Mouse (Mus musculus) left cerebral cortex, postnatal 10 days (tissue): ENCODE measurements around the gene Otub1. TPM values are rescaled to one million over a fixed set of nuclear protein-coding genes. Genes with fewer than 3 reads are reported as not detected.

Experiments
- DNase-seq, 2 experiments: peaks; one replicate each; pipeline ENCODE4 v3.0.0; 2021 to 2022; ENCODE audit warnings: low spot score in 2 of 2, mixed read lengths in 1 of 2; ENCODE audit errors: extremely low spot score in 1 of 2
- intact Hi-C: fragments of 180-260 bp; cut with DNase I; formaldehyde crosslinking; loops from one replicate; pipeline ENCODE4 v1.15.1; 2025
- total RNA-seq, 2 experiments: library from RNA; stranded (reverse); gene quantifications; 2 replicates each; pipeline ENCODE4 v1.2.3; 2021

Gene Otub1
- total RNA-seq, 2 experiments from 2014 or later: 222 to 235 TPM

DNA sequence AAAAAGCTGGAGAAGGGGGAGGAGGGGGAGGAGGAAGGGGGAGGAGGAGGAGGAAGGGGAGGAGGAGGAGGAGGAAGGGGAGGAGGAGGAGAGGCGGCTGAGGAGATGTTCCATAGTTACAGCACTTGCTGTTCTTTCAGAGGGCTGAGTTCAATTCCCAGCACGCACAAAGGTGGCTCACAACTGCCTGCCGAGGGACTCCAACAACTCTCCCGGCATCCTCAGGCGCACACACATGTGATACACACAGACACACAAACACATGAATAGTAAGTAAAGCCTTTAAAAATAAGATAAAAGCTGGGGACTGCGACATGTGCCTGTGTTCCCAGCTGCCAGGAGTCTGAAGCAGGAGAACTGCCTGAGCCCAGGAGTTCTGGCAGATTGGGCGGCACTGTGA, 24.6 kb downstream of the Otub1 start:
- DNase-seq: no peak
- intact Hi-C loops: no loop called here

DNA sequence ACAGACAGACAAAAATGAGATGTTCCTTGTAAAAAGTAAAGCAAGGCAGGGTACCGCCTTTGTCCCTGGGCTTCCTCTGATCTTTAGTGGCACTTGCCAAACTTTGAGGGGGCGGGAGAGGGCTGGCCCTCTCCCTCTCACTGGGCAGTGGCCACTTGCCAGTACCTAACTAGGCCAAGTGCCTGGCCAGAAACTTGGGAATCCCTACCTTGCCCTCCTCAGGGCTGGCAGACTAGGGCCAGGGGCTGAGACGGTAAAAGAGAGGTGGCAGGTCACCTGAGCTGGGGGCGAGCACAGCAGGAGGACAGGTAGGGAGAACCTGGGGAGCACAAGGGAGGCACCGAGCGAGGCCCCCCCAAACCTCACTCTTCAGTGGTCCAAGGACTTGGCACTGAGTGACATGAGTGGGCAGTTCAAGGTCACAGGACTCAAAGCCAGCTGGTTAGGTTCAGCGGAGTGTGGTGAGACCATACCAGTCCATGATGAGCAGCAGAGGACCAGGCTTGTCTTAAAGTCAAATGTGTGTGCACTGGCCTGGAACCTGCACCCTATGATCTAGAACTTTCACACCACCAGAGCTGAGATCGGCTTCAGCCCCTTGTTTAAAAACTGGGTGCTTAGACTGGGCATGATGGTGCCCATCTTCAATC, 25.2 kb downstream of the Otub1 start:
- intact Hi-C loops: no loop called here
- DNase-seq: no peak

DNA sequence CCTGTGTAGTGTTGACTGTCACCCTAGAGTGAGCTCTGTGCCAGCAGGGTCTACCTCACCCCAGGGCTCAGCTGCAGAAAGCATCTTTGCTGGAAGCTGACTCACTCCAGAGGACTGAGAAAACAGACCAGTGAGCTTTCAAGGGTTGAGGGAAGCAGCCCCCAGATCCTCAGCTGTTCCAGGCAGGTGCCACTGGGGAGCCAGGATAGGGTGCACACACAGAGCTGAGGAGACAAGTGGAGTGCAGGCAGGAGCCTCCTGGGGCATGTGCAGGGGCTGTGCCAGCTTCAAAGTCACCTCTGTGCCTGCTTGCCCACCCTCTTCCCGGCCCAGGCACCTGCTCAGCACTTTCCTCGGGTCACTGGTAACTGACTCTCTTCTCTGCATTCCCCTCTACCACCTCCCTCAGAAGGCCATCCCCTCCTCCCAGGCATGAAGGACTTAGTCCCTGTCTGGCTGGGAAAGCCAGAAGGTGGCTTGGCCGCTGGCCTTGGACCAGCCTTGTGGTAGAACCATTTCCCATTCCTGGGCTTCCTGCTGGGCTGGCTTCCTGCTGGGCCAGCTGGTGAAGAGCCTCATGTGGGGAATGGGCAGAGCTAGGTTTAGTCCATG, 27.2 kb downstream of the Otub1 start:
- no peak for DNase-seq
- intact Hi-C loops: no loop called here

DNA sequence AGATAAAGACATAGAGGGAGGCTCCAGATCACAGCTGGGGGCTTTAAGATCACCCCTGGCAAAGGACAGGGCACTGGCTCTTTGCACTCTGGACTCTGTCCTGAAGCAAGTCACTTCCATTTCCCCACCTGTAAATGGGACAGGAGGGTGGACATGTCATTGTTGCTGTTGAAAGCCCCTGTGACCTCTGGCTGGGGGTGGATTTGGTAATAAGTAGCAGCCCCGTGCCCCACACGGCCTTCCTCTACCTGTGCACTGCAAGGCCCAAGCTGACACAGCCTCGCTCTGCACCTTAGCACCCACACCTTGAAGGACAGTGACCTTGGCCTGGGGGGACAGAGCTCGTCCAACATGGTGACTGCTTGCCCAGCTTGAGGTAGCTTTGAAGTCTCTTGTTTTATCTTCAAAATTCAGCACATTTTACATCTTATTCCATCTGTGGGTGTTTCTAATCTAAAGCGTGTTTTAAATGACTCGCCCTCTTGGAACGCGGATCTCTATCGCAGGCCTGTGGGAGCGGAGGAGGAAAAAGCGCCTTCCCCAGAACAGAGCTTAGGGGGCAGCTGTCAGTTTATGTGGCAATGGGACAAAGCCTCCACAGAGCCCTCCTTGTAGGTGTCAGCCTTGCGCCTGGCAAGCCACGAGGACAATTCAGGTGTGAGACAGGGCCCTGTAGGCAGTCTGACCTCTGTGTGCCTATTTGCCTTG, 28.2 kb downstream of the Otub1 start:
- DNase-seq: no peak
- intact Hi-C loops: no loop called here

DNA sequence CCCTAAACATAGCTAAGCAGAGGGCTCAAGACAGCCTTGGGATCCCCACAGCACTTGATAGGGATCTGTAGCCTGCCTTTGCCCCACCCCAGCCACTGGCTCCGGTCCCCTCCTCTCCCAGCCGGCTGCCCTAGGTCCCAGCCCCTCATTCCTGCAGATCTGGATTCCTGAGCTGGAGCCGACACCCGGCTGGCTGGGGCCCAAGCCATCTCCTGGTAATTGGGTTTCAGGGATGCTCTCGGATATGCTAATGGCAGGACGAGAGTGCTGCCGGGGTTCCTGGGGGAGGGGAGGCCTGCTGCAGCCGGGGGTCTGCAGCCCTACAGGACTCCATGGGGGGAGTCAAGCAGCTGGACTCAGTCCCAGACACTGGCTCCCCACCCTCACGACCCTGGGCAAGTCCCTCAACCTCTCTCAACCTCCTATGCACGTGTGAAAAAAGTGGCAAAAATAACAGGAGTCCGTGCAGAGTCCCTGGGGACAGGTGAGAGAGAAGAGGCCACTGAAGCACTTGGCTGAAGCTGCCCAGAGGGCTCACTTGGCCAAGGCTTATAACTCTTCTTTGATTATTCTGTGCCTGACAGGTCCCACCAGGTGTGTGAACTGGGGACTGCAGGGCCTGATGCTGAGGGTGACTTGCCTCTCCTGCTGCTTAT, 29.9 kb downstream of the Otub1 start:
- intact Hi-C loops: no loop called here
- DNase-seq: no peak

DNA sequence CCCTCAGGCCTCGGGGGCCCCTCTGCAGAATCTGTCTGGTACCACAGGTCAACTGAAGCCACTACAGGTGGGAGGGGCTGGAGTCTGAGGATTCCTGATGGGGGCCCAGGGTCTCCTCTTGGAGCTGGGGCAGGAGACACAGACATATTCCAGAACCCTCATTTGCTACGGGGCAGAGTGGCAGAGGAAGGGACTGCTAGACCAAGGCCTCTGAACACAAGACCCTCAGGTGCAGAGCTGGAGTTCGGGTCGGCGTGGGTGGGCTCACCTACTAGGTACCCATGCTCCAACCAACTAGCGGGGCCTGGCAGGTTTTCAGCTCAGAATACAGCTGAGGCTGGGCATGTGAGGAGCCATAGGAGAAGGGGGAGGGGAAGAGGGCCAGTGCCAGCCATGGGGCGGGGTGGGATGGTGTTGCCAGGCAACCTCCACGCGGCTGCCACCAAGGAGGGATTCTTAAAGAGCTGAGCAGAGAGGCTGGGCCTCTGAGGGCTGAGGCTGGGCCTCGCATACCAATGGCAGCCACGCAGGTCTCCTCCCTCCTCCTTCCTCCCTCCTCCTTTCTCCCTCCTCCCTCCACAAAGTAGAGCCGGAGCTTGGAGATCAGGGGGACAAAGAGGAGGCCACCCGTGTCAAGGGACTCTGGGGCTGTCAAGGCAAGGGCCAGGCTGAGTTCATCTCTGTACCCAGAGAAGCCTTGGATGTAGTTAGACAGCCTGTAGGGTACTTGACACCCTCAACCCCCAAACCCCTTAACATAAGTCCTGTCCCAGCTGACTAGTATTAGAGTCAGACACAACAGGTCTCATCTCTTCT, 33.9 kb downstream of the Otub1 start:
- DNase-seq: peak; percentile 61 to 82
- intact Hi-C loops: no loop called here

DNA sequence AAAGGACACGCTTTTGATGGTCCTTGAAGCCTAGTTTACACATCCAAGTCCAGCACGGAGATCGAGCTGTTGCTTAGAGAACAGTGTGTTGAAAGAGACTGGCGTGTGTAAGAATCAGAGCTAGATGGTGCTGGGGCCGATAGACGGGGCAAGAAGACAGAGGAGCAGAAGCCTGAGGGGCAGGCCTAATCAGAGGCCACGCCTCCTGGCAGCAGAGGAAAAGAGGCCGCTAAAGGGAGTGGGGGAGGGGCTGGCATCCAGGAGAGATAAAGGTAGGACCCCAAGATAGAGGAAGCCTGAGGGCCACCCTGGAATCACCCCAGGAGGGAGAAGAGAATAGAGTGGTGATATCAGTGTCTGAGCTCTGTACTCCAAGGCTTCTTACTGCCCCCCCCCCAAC, 34.7 kb downstream of the Otub1 start:
- intact Hi-C loops: no loop called here
- no peak for DNase-seq

DNA sequence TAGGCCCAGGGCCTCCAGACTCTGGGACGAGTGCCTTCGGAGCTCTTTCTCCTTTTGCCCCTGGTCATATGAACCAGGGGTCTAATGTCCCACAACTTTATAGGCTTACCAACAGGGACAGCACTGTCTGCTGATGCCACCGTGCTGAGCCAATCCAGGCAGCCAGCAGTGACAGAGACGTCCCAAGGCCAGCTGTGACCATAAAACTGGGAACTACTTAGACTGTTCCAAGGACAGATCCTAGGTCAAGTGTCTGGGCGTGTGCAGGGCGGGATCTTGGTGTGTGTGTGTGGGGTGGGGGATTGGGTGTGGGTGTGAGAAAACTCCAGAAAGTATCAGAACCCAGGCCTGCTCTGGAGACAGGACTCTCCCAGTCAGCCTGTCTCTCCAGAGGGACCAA, 35.2 kb downstream of the Otub1 start:
- DNase-seq: no peak
- intact Hi-C loops: no loop called here

DNA sequence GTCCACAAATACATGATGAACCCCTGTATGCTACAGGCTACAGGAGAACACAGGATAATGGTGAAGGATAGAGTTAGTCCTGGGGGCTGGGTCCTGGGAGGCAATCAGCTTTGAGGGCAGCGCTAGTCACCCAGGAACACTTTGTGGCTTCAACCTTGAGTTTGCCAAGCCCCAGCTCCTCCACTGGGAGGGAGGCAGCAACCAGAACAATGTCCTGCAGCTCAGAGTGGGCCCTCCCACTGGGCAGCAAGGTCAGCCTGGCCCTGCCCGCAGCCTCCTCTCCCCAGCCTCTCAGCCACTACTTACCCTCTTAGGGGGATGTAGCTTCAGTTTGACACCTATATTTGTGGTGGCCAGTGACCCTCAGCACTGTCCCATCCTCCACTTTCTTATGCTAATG, 37.7 kb downstream of the Otub1 start:
- intact Hi-C loops: no loop called here
- DNase-seq: peak in 1 of 2 experiments; percentile 22

DNA sequence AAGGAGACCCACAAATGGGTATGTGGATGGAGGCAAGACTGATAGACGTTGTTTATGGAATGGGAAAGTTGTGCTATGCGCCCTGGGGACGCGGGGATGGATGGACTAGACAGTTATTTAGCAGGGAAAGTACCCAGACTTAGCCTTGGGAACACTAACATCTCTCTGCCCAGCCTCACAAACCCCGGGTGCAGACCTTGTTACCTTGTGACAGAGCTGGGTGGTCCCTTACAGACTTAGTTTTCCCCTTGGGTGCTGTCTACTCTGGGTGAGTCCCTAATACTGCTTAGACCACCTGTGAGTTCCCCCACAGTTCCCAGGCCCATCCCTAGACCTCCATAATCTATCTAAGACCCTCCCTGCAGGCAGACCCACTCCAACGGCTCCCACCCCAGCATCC, 39.3 kb downstream of the Otub1 start:
- intact Hi-C loops: no loop called here
- DNase-seq: no peak

DNA sequence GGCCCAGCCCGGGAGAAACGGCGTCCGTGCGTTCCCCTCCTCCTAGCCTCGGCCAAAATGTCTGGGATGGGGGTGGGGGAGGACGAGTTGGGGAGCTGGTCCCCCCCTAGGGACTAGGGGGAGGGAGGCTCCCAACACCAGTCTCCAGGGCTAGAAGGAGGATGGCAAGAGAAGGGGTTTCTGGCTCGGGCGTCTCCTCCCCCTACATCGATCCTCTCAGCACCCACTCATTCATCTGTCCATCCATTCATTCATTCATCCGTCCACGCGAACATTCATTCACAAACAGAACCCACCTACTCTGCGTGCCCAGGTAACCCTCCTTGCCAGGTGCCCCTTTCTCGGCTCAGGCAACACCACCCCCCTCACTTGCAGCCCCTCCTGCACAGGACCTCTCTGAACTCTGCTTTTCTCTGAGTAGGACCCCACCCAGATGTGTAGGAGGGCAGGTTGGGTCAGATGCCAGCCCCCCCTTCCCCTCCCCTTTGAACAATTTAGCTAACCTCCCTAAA, 39.9 kb downstream of the Otub1 start:
- DNase-seq: no peak
- intact Hi-C loops: no loop called here

DNA sequence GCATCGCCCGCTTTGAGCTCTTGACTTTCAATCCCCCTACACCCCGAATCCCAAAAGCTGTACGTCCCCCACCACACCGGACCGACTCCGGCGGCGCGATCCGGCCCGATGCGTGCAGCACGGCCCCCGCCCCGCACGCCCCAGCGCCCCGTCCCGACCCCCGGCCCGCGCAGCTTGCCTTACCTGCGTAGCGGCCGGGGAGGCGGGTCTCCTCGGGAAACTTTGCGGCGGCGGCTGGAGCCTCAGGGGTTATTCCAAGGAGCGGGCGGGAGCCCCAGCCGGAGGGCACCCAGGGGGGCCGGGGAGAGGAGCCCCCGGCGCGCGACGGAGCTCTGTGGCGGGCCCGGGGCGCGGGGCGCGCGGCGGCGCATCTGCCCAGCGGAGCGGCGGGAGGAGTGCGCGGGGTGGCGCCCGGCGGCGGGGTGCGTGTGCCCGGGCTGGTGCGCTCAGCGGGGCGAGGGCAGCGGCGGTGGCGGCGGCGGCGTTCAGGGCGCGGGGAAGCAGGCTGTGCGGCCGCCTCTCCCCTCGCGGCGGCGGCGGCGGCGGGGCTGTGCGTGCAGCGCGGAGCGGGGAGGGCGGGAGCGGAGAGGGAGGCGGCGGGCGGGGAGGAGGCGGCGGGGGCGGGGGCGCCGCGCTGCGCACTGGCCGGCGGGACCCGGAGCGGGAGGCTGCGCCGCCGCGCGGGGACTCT, 40.5 kb downstream of the Otub1 start:
- peak in 1 of 2 experiments; percentile 75 for DNase-seq
- intact Hi-C loops: no loop called here

DNA sequence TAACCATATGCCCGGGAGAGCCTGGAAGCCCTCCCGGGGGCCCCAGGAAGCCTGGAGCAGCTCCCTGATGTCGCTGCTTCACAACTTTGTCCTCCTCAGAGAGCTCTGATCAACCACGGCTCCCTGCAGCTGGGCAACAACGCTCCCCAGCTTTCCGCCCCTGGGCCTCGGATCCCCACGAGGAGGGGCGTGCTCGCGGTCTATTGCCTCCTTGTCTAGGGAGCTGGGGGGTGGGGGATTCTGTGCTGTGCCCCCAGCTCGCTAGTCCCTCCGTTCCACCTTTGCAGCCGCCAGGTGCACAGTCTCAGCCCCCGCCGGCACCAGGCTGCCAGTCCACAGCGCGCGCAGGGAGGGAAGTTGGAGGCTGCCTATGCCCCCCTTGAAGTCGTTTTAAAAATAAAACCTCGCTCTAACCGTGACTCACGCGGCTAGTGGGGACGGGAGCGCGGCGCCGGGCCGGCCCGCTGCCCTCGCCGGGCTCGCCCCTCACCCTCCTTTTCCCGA, 41.2 kb downstream of the Otub1 start:
- intact Hi-C loops: no loop called here
- DNase-seq: peak in 1 of 2 experiments; percentile 60

DNA sequence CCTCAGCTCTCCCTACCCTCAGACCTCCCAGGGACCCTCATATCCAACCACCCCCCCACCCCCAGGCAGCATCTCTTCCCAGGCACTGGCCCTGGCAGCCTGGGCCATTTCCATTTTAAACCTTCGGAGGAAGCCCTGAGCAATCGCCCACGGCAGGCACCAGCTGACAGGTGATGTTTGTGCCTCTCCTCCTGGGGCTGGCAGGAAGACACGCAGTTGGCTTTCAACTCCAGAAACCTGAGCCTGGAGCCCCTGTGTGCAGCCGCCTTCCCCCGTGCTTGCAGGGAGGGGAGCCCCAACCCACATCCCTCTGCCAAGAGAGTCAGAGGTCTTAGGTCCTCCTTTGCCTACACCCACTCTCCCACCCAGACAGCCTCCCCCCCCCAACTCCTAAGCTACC, 41.9 kb downstream of the Otub1 start:
- intact Hi-C loops: no loop called here
- DNase-seq: no peak

DNA sequence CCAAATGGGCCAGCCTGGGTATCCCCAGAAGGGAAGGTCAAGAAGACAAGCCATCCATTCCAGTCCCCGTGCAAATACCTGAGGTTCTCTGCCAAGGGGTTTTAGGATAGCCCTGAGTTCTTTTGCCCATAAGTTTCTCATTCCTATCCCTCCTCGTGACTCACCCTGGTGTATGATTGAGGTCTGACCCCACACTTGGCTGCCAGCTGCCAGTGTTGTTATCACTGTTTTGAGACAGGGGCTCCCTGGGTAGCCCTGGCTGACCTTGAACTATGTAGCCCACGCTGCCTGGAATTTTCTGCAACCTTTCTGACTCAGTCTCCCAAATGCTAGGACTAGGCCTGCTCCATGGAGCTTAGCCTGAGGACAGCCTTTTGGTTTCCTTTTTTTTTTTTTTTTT, 45.1 kb downstream of the Otub1 start:
- DNase-seq: no peak
- intact Hi-C loops: loop anchor here (2.0 kb wide), 1 partner anchor 92 kb away; no protein-coding TSS in a partner anchor

DNA sequence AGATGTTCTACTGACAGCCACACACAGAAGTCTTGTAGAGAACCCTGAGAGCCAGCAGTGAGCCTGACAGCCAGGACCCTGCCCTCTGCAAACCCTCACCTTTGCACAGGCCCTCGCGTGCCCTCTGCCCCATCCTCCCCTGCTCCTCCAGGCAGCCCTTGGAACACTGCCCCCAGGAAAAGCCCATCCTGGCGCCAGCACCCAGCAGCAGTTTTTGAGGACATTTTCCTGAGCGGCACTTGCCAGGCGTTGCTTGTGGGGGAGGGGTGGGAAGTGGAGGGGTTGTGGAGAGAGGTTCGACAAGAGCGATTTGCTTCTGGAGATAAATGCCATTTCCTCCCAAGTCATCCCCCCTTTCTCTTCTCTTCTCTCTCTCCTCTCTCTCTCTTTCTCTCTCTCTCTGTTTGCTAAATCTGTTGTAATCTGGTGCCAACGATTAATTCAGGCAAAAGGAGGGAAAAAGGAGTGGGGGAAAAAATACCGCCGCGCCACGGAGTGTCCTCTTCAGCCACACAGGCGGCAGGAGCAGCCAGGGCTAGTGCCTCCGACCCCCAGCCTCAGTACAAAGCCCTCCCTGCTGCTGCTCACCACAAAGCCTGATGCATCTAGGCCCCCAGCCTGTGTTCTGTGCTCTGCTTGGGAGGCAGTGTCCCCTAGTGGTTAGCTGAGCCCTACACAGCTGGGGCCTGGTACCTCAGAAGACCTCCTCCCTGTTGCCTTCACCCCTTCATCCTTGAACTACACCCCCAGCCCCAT, 45.8 kb downstream of the Otub1 start:
- peak in 1 of 2 experiments; percentile 70 for DNase-seq
- intact Hi-C loops: loop anchor here (2.0 kb wide), 1 partner anchor 92 kb away; no protein-coding TSS in a partner anchor

DNA sequence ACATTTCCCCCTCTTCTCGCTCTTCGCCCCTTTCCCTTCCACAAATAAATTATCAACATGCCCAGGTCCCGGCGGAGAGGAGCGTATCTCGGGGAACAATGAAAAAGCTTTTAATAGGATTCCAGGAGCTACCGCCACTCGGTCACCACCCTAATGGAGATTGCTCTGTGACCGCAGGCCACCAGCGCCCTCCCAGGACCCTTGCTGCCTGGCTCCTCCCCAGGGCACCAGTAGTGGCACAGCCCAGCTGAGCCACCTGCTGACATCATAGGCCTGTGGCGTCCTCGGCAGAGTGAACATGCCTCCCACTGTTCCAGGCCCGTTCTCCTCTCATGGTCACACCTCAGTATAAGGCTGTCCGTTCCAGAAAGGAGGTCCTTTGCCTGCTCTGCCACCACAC, 48.4 kb downstream of the Otub1 start:
- intact Hi-C loops: no loop called here
- DNase-seq: no peak
